Comparison of ENCODE assay signal across 14 mouse cellular contexts in the genomic region with DNA sequence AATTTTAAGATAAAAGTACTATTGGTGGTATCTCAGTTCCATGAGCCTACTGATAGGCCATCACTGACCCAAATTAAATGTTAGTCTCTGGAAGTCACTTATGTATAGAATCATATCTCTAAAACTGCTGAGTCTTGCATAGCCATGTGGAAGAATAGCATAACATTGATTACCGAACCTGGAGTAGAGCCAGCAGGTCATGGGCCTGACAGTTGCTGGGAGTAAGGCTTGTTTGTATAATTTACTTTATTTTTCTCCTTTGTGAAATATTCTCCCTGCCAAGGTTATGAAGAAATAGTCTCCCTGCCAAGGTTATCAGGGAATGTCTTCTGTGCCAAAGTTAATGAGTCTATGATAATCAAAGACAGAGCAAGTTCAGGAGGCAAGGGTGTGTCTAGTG.
"Had no signal": no experiment of that assay in that cellular context is flagged by ENCODE, and none has a peak within 500 bp of the region (broad histone marks: within the 10 kb centered on the region; RNA-seq: fewer than 3 reads in every experiment).

No protein-coding gene starts in this region.

- ATAC-seq: intestine, embryonic 15.5 days had no signal

- H3K4me2 ChIP-seq: intestine, embryonic 15.5 days; limb, embryonic 13.5 days; liver, embryonic 11.5 days; liver, embryonic 15.5 days; lung, embryonic 14.5 days; neural tube, embryonic 12.5 days had no signal

- H3K9me3 ChIP-seq: intestine, embryonic 15.5 days; limb, embryonic 13.5 days; liver, embryonic 15.5 days; midbrain, embryonic 10.5 days; neural tube, embryonic 12.5 days had no signal

- H3K27ac ChIP-seq: intestine, embryonic 15.5 days; limb, embryonic 13.5 days; liver, embryonic 15.5 days; midbrain, embryonic 10.5 days; neural tube, embryonic 12.5 days had no signal

- H3K9ac ChIP-seq: intestine, embryonic 15.5 days; limb, embryonic 13.5 days; liver, embryonic 15.5 days; lung, embryonic 14.5 days; neural tube, embryonic 12.5 days had no signal

- H3K27me3 ChIP-seq: intestine, embryonic 15.5 days; limb, embryonic 13.5 days; liver, embryonic 15.5 days; neural tube, embryonic 12.5 days had no signal

- H3K36me3 ChIP-seq: intestine, embryonic 15.5 days; limb, embryonic 13.5 days; liver, embryonic 15.5 days; midbrain, embryonic 10.5 days; neural tube, embryonic 12.5 days had no signal

- H3K4me1 ChIP-seq: intestine, embryonic 15.5 days; limb, embryonic 13.5 days; liver, embryonic 15.5 days; midbrain, embryonic 10.5 days; neural tube, embryonic 12.5 days had no signal

- DNase-seq: kidney, adult 18-20 months; kidney, postnatal 10 days; left cerebral cortex, postnatal 4 days; lung, embryonic 14.5 days; midbrain, embryonic 14.5 days; thymus, adult 18-20 months; thymus, postnatal 25 days had no signal

- H3K4me3 ChIP-seq: intestine, embryonic 15.5 days; limb, embryonic 13.5 days; liver, embryonic 15.5 days; midbrain, embryonic 10.5 days; myocyte; neural tube, embryonic 12.5 days had no signal
